Mouse (Mus musculus) ES-E14 (cell line): ENCODE measurements at regions not wholly inside any gene's neighbourhood (a gene's known extent, or its start where the extent isn't known, plus 50 kb on each side); places are given as distances from the start of the nearest gene placed in this dataset.
"Not testable (repeated sequence)": the region's sequence is repeated elsewhere in the genome, so short reads cannot be mapped to it uniquely, and the experiment has no call there.

Experiments
- DNase-seq: peaks from one replicate; pipeline ENCODE4 v3.0.0-alpha.2; 2013; ENCODE audit warnings: low read depth, low spot score
- H3K27ac ChIP-seq: 2 replicates; pipeline ENCODE4 v1.5.1; 2012; ENCODE audit warnings: low read depth, mild to moderate bottlenecking, low read length, moderate library complexity, mixed read lengths; ENCODE audit not compliant: poor library complexity, insufficient read depth, severe bottlenecking
- H3K36me3 ChIP-seq: 2 replicates; pipeline ENCODE4 v1.6.1; 2012; ENCODE audit warnings: mild to moderate bottlenecking, low read length, moderate library complexity, mixed read lengths; ENCODE audit not compliant: control insufficient read depth, poor library complexity, insufficient read depth, severe bottlenecking
- H3K4me1 ChIP-seq, 2 experiments: fragments of 150-350 bp in 1 of 2; sonication (generic) in 1 of 2; 2 replicates each; pipeline ENCODE4 v1.6.1; 2012; ENCODE audit warnings: low read length in 2 of 2, mild to moderate bottlenecking in 1 of 2, mixed read lengths in 1 of 2; ENCODE audit not compliant: control insufficient read depth in 2 of 2, insufficient read depth in 2 of 2, poor library complexity in 1 of 2
- H3K4me3 ChIP-seq, 2 experiments: fragments of 150-350 bp in 1 of 2; sonication (generic) in 1 of 2; 2 replicates each; pipeline ENCODE4 v1.5.1; 2012; ENCODE audit warnings: low read length in 2 of 2, low read depth in 1 of 2, mild to moderate bottlenecking in 1 of 2, mixed read lengths in 1 of 2; ENCODE audit not compliant: insufficient read depth in 1 of 2, poor library complexity in 1 of 2, severe bottlenecking in 1 of 2
- H3K9ac ChIP-seq: 2 replicates; pipeline ENCODE4 v1.6.1; 2012; ENCODE audit warnings: low read depth, mild to moderate bottlenecking, low read length, mixed read lengths; ENCODE audit not compliant: poor library complexity, insufficient read depth, severe bottlenecking
- H3K9me3 ChIP-seq: fragments of 150-350 bp; sonication (generic); 2 replicates; pipeline ENCODE4 v1.6.1; 2012; ENCODE audit warnings: low read depth, mild to moderate bottlenecking, low read length; ENCODE audit not compliant: control insufficient read depth, insufficient read depth
- CHD2 ChIP-seq: IDR thresholded peaks from 2 replicates; pipeline ENCODE4 v1.6.1; 2014; ENCODE audit warnings: mild to moderate bottlenecking, low read depth, low read length, inconsistent platforms
- HCFC1 ChIP-seq: IDR thresholded peaks from 2 replicates; pipeline ENCODE4 v1.6.1; 2012; ENCODE audit warnings: low read length, inconsistent platforms, borderline replicate concordance; ENCODE audit not compliant: insufficient read depth
- MAFK ChIP-seq: IDR thresholded peaks from 2 replicates; pipeline ENCODE4 v1.6.1; 2014; ENCODE audit warnings: mild to moderate bottlenecking, low read depth, low read length, inconsistent platforms; ENCODE audit not compliant: insufficient read depth
- ZC3H11A ChIP-seq: IDR thresholded peaks from 2 replicates; pipeline ENCODE4 v1.6.1; 2012; ENCODE audit warnings: low read depth, mild to moderate bottlenecking, inconsistent platforms, low read length, borderline replicate concordance
- ZNF384 ChIP-seq: IDR thresholded peaks from 2 replicates; pipeline ENCODE4 v1.6.1; 2012; ENCODE audit warnings: low read depth, low read length, inconsistent platforms
- in situ Hi-C, 2 experiments: fragments of 600-800 bp; cut with MboI; formaldehyde crosslinking; loops; one replicate each; pipeline ENCODE4 v1.15.1; 2025; ENCODE audit warnings: low sequenced_read_pairs in 2 of 2, inconsistent platforms in 1 of 2; ENCODE audit not compliant: unreplicated experiment in 2 of 2

DNA sequence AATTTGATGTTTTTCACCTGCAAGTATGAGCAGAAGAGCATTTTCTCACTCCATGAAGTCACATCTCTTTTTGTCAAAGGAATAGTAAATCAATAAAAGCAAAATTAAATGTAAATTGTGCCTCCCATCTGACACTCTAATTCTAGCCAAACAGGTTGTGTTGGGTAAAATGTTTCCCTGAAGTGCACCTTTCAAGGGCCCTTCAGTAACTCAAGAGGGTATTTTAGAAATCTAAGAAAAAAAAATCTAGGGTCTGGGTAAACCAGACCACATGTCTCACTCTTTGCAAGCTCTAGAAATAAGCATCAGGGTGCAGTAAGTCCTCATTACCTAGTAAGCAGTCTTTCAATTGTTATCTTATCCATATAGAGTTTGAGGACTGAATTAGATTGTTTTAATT is 521.2 kb downstream of the Serpinb8 start:
- Histone ChIP-seq H3K4me1 (no peaks in the 10 kb centered on the region), H3K27ac (no peak overlapping the region), H3K9ac (no peak overlapping the region), H3K9me3 (no peaks in the 10 kb centered on the region), H3K36me3 (no peaks in the 10 kb centered on the region), H3K4me3 (no peak overlapping the region)
- no peak for DNase-seq
- in situ Hi-C loops: no loop called here
- TF ChIP-seq MAFK (no peak), HCFC1 (no peak), ZC3H11A (no peak), ZNF384 (no peak), CHD2 (no peak)

DNA sequence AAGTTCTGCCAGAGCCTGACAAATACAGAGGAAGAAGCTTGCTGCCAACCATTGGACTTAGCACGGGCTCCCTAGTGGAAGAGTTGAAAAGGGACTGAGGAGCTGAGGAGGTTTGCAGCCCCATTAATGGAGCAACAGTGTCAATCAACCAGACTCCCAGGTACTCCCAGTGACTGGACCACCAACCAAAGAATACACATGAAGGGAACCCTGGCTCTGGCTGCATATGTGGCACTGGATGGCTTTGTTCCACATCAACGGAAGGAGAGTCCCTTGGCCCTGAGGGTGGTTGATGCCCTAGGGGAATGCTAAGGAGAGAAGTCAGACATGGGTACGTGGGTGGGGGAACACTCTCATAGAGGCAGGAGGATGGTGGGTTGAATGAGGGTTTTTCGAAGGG is 537.6 kb downstream of the Serpinb8 start:
- Histone ChIP-seq H3K9me3 (no peaks in the 10 kb centered on the region), H3K9ac (no peak overlapping the region), H3K36me3 (no peaks in the 10 kb centered on the region), H3K27ac (no peak overlapping the region), H3K4me3 (no peak overlapping the region), H3K4me1 (no peaks in the 10 kb centered on the region)
- DNase-seq: no peak
- in situ Hi-C loops: no loop called here
- TF ChIP-seq HCFC1 (no peak), ZNF384 (no peak), CHD2 (no peak), ZC3H11A (no peak), MAFK (no peak)

- no peak for TF ChIP-seq CHD2
- TF ChIP-seq ZC3H11A: no peak
- no peak for TF ChIP-seq HCFC1
- TF ChIP-seq MAFK: no peak
- TF ChIP-seq ZNF384: no peak
- Histone ChIP-seq H3K4me1 (no peaks in the 10 kb centered on the region), H3K4me3 (no peak overlapping the region), H3K36me3 (no peaks in the 10 kb centered on the region), H3K9me3 (no peaks in the 10 kb centered on the region), H3K27ac (no peak overlapping the region), H3K9ac (no peak overlapping the region)
- no peak for DNase-seq
- in situ Hi-C loops: no loop called here
Measured at GRCm38 (mm10) chr1:108132006-108132405, 542.2 kb downstream of the Serpinb8 start.

GRCm38 (mm10) chr1:108135346-108135745 is 545.5 kb downstream of the Serpinb8 start:
- DNase-seq, H3K4me1 ChIP-seq, in situ Hi-C loops: not testable (repeated sequence)

GRCm38 (mm10) chr1:108144114-108144513 is 554.3 kb downstream of the Serpinb8 start:
- H3K9ac ChIP-seq: no peak overlapping the region
- H3K4me3 ChIP-seq: no peak overlapping the region
- no peaks in the 10 kb centered on the region for H3K9me3 ChIP-seq
- TF ChIP-seq ZC3H11A: no peak
- no peak for DNase-seq
- no peak overlapping the region for H3K27ac ChIP-seq
- no peaks in the 10 kb centered on the region for H3K4me1 ChIP-seq
- no peaks in the 10 kb centered on the region for H3K36me3 ChIP-seq
- in situ Hi-C loops: no loop called here

More at GRCm38 (mm10) chr1:108135346-108135745, 545.5 kb downstream of the Serpinb8 start:
- H3K36me3 ChIP-seq, H3K9ac ChIP-seq, H3K4me3 ChIP-seq, H3K27ac ChIP-seq, H3K9me3 ChIP-seq: not testable (repeated sequence)
